Mouse (Mus musculus) adrenal gland, postnatal 14 days (tissue): ENCODE data around the gene Cdh23. TPM values are rescaled to one million over a fixed set of nuclear protein-coding genes. Genes with fewer than 3 reads are reported as not detected.
"Not testable (repeated sequence)": the region's sequence is repeated elsewhere in the genome, so short reads cannot be mapped to it uniquely, and the experiment has no call there.

Source experiments
- DNase-seq: peaks from one replicate; pipeline ENCODE4 v3.0.0; 2021; ENCODE audit warnings: mixed read lengths
- long read RNA-seq, 2 experiments: library from polyadenylated mRNA; stranded (forward); transcript quantifications; one replicate each; pipeline ENCODE4 v2.0.0; 2021
- total RNA-seq: library from RNA; stranded (reverse); gene quantifications from 2 replicates; pipeline ENCODE4 v1.2.3, GENCODE M21; 2021

Cdh23 gene
- 4.0 and 4.5 TPM in 2 replicates for total RNA-seq
- long read RNA-seq, experiment 1, partial matches to known transcripts = 0 of 1 reads
- long read RNA-seq, experiment 1, other reads (novel, unspliced or antisense) = 1 of 1 reads
- long read RNA-seq, experiment 2, partial matches to known transcripts = 0 of 1 reads
- long read RNA-seq, experiment 2, other reads (novel, unspliced or antisense) = 1 of 1 reads

DNA sequence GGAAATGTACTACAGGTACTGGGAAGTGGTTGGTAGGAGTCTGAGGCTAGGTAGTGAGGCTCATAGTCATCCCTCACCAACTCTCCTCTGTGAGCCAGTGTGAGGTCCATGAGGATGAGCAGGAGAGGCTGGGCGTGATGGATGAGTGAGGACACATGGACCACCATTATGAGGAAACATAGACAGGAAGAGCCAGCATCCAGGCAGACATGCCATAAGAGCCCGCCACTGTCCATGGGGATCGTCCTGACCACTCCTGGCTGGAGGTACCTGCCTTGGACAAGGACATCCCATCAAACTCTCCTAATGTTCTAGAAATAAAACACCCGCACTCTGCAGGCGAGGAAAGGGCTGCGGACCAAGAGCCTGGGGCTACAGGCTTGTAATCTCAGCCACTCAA is at the start of gene Cdh23:
TSS of gene Cdh23 (minus strand) at position 101 of the 400 bp plus-strand sequence.
- DNase-seq = no peak

GRCm38 (mm10) chr10:60744543-60745290 is 48.4 kb upstream of the Cdh23 start:
- no peak for DNase-seq

GRCm38 (mm10) chr10:60743681-60744080 is 47.4 kb upstream of the Cdh23 start:
- DNase-seq = no peak

DNA sequence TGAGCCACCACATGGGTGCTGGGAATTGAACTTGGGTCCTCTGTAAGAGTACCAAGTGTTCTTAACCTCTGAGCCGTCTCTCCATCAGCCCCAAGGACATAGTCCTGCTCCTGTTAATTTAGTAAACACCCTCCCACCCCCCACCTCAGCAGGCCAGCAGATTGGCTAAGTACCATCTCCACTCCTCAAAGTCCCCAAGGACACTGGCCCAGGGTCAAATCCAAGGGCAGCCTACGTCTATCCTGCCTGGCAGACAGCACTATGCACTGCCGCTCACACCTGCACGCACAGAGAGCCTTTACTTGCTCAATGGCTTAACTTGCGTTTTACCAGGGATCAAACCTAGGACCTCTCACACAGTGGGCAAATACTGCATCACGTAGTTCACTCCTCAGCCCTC is 46.7 kb upstream of the Cdh23 start:
- peak; percentile 55 for DNase-seq

DNA sequence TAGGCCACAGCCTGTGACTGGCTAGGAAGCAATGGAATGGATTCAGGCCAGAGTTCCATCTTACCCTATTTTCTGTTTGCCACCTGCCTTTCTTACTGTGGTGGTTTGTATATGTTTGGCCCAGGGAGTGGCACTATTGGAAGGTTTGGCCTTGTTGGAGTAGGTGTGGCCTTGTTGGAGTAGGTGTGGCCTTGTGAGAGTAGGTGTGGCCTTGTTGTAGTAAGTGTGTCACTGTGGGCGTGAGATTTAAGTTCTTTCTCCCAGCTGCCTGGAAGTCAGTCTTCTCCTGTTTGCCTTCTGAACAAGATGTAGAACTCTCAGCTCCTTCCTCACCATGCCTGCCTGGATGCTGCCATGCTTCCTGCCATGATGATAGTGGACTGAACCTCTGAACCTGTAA is 46.0 kb upstream of the Cdh23 start:
- DNase-seq = not testable (repeated sequence)

GRCm38 (mm10) chr10:60741435-60741834 is 45.1 kb upstream of the Cdh23 start:
- no peak for DNase-seq

- DNase-seq = no peak
These were observed 43.5 kb upstream of the Cdh23 start for GRCm38 (mm10) chr10:60739619-60740363.

DNA sequence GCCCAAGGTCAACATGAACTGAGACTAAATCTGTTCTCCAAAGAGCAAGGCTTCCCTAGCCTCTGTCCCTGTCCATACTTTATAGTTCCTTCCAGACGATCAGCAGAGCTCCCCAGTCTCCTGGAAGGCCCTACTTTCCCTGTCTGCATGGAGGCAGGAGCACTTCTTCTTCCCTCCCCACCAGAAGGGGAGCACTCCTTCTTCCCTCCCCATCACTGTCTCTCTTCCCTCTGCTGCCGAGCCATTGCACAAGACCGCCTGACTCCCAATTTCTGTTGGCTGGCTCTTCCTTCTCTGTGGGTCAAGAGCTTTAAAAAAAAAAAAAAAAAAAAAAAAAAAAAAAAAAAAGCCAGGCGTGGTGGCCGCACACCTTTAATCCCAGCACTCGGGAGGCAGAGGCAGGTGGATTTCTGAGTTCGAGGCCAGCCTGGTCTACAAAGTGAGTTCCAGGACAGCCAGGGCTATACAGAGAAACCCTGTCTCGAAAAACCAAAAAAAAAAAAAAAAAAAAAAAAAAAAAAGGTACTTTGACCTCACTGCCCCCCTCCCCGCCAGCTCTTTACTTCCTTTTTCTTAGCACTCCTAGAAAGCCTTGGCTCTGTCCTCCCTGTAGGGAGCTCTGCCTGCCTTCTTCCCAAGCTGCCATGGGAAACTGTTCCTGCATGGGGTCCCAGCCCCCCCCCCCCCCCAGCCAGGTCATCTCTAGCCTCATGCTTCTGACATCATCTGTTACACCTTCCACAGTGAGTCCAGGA is 41.8 kb upstream of the Cdh23 start:
- no peak for DNase-seq

DNA sequence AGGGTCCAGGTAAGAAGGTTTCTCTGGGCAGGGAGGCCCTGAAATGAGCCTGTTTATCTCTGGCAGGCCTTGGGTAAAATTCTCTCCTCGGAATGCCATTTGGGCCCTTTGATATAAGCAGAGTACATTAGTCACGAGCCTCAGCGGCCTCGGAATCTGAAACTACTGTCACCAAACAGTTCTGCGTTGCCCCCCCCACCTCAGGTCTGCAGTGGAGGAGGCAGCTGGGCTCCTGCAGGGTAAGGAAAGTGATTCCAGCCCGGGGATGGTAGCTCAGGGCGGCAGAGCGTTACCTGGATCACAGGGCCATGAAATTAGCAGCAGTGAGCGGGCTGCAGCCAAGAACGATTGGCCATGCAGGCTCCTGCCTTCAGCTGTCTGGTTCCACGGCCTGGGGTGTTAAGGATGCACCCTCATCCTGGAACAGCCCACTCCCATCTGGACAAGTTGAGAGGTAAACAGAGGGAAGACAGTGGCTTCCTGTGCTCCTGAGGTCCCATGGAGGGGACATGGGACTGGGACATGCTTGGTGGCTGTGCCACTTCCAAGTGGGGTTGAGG is 41.0 kb upstream of the Cdh23 start:
- peak; percentile 82 for DNase-seq

- DNase-seq = no peak
These were observed 39.4 kb upstream of the Cdh23 start for GRCm38 (mm10) chr10:60735737-60736136.

GRCm38 (mm10) chr10:60733471-60733870 is 37.2 kb upstream of the Cdh23 start:
- no peak for DNase-seq

DNA sequence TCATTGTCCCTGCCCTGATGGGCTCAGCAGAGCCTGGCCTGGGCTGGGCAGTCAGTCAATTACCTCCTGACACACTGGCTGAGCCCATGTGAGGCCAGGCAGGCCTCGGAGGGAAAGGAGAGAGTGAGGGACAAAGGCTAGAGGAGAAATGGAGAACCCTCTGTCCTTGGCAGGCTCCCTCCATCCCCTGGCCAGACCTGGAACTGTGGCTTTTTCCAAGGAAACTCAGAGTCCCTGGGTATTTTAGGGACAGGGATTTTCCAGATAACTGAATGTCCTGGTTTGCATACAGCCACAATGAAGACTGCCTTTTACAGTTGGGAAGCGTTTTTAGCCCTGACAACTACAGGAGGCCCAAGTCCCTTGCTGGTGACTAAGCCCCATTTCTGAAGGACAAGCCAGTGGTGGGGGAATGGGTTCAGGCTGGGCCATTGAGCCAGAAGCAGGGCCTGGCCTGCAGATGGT is 36.1 kb upstream of the Cdh23 start:
- DNase-seq = peak; percentile 71

DNA sequence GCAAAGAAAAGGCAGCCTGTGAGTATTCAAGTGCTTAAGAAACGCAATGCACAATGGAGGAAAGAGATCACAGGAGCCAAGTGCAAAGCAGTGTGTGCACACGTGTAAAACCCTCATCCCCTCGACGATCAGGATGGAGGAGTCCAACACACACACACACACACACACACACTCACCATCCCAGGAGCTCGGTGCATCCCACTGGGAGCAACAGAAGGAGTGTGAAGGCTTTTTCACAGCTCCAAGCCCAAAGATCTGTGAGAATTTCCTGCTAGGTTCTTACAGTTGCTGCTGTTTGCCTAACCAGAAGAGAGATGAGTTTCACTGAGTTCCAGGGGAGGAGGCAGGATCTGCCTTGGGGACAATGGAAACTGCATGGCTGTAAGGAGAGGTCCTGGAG is 35.5 kb upstream of the Cdh23 start:
- DNase-seq = no peak

DNA sequence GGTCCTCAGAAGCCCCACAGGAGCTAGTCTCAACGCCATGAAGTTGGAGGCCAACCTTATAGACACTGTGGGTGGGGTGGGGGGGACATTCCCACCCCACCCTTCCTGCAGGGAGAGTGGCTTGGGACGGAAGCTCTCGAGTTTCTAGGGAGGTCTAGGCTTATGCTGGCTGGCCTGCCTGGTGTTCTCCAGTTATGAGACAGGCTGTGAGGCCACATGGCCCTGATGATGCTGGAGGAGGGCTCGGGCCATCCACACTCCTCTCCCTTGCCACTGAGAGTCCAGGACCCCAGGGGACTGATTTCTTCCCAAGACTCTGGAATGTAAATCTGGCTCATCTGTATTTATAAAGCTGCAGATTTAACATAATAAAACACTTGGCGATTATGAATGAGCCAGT is 31.0 kb upstream of the Cdh23 start:
- no peak for DNase-seq

- DNase-seq = no peak
These were observed 30.6 kb upstream of the Cdh23 start for GRCm38 (mm10) chr10:60726896-60727295.

DNA sequence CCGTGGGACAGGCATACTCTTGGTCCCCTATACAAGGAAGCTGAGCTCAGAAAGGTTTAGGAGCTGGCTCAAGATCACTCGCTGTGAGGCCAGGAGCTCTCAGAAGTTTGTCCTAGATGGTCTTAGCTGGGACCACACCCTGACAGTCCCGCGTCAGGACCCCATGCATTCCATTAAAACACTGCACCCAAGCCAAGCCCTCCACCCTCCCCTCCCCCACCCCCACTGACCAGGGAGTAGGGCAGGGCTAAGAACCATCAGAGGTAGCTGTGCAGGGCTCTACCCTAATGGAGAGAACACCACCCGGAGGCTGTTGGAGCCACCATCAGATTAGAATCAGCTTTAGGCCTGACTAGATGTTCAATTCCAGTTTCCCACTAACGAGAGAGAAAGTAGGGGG is 28.2 kb upstream of the Cdh23 start:
- no peak for DNase-seq

- DNase-seq = no peak
These were observed 27.1 kb upstream of the Cdh23 start for GRCm38 (mm10) chr10:60723345-60723744.

- no peak for DNase-seq
These were observed 25.4 kb upstream of the Cdh23 start for GRCm38 (mm10) chr10:60721640-60722039.

DNA sequence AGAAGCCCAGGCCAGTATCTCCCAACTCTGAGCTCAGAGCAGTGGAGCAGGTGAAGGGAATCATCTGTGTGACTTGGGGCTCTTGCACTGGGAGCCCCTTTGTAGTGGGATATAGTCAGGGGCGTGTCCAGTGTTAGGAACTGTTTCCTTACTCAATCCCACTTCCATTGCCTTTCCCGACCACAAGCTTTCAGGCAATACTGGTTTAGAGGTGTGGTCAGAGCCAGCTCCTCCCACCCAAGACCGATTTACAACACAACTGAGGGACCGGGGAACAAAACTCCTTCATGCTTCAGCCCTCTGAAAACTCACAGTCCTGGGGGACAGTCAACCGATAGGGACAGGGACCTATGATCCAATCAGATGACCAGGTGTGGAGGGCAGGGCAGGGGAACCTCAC is 24.2 kb upstream of the Cdh23 start:
- no peak for DNase-seq

- DNase-seq = no peak
These were observed 22.2 kb upstream of the Cdh23 start for GRCm38 (mm10) chr10:60718491-60718890.

GRCm38 (mm10) chr10:60716449-60716848 is 20.2 kb upstream of the Cdh23 start:
- no peak for DNase-seq

DNA sequence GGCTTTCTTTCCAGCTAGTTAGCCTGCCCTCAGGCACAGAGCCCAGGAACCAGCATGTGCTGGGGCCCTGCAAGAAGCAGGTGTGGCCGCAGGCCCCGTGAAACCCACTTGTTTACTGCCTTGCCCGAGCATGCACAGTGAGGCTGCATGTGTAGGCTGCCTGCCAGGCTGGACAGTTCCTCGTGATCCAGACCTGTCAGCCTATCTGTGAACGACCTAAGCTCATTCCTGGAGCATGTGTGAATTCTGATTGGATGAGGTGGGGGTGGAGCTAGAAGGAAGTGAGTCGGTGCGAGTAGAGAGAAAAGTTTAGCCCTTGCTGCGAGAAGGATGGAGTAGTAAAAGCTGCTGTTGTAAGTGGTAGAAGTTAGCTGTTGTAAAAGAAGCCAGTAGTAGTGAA is 16.0 kb upstream of the Cdh23 start:
- DNase-seq = not testable (repeated sequence)
